Mouse (Mus musculus): ENCODE results near the gene Ldhd. TPM values are rescaled to one million over a fixed set of nuclear protein-coding genes. Genes with fewer than 3 reads are reported as not detected.
A peak's percentile ranks its signal among the peaks of the same experiment; 100 is the strongest.

Ldhd gene
- total RNA-seq, 1 experiment from 2014 or later, result not detected

GRCm38 (mm10) chr8:111631589-111631988 lies 1.4 kb upstream of the Ldhd start:
- no peak for ATAC-seq (ENCODE audit: extremely low read depth, insufficient number of reproducible peaks, low FRiP score, poor library complexity, severe bottlenecking)

DNA sequence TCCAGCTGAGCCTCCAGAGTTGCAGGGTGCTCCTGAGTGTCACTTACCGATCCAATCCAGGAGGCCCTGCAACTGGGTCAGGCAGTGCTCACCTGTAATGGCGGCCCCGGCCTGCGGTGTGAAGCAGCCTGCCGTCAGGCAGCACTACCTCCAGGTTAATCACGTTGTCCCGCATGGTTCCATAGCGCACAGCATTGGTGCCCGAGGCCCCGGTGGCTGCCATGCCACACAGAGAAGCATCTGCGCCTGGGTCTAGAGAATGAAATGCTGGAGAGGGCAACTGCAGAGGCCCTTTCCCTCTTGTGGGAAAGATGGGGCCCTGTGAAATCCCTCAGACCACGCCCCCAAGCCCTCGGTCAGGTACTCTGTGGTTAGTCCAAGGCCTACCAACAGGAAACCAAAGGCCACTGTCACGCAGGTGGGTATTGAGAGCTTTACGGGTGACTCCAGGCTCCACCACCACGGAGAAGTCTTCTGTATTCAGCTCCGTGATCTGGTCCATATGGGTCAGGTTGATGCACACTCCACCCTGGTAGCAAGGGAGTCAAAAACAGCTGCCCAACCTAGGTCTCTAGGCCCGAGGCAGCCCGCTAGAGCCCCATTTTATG lies 1.2 kb downstream of the Ldhd start:
- ATAC-seq (ENCODE audit: extremely low read depth, insufficient number of reproducible peaks, low FRiP score, poor library complexity, severe bottlenecking), result no peak

GRCm38 (mm10) chr8:111628401-111628800 lies 1.8 kb downstream of the Ldhd start:
- no peak for ATAC-seq (ENCODE audit: extremely low read depth, insufficient number of reproducible peaks, low FRiP score, poor library complexity, severe bottlenecking)

DNA sequence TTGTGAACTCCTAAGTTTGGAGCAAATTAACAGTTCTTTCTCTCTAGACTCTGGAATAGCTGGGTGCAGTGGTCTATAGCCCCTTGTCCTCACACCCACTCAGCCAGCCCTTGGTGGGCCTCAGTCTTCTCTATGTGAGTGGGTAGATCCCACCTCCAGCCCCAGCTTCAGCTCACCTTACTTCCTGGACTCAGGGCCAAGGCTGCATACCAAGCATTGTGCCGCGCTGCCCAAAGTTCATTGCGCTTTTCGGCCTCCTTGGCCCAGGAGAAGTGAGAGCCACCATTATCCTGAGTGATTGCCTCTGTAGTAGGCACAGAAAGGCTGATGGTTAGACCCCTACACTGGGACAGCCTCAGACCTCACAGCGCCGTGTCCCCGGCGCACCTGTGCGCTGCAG lies 2.3 kb downstream of the Ldhd start:
- no peak for ATAC-seq (ENCODE audit: extremely low read depth, insufficient number of reproducible peaks, low FRiP score, poor library complexity, severe bottlenecking)

- ATAC-seq (ENCODE audit: extremely low read depth, insufficient number of reproducible peaks, low FRiP score, poor library complexity, severe bottlenecking), result no peak
These were observed 3.2 kb downstream of the Ldhd start for GRCm38 (mm10) chr8:111626933-111627332.

- no peak for ATAC-seq (ENCODE audit: extremely low read depth, insufficient number of reproducible peaks, low FRiP score, poor library complexity, severe bottlenecking)
These were observed 3.7 kb downstream of the Ldhd start for GRCm38 (mm10) chr8:111626528-111626820.

- peak; percentile 73 for ATAC-seq (ENCODE audit: extremely low read depth, insufficient number of reproducible peaks, low FRiP score, poor library complexity, severe bottlenecking)
These were observed 4.3 kb downstream of the Ldhd start for GRCm38 (mm10) chr8:111625694-111626527.

GRCm38 (mm10) chr8:111624853-111625221 lies 5.3 kb downstream of the Ldhd start:
- ATAC-seq (ENCODE audit: extremely low read depth, insufficient number of reproducible peaks, low FRiP score, poor library complexity, severe bottlenecking), result no peak

DNA sequence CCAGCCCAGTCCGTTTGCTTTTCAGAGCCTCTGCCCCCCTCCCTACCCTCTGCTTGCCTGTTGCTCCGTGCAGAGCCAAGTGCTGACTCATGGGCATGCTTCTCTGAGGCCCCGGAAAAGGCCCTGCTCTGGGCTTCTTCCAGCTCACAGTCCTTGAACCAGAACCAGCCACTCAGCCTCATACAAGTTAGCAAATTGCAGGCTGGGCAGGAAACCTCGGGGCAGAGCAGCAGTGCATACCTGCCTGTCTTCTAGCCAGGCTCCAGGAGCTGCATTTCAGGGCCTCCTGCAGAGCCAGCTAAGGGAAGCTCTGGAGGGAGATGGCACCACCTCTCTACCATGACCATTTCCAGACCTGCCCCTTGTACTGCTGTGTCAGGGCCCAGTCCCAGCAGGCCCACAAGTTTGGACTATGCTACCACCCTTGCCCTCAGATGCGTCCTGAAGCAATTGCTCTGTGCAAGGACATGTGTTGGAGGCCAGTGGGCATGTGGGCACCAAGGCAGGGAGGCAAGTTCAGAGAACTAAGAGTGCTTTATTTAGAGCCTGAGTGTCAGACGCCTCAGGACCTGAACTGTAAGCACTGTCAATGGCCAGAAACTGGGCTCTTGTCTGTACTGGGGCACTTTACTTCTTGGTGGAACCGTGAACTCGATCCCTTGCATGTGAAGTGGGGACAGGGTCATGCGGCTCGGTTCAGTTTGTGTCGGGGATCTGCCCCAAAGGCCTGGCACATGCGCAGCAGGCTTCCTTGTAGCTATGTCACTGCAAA lies 5.9 kb downstream of the Ldhd start:
- ATAC-seq (ENCODE audit: extremely low read depth, insufficient number of reproducible peaks, low FRiP score, poor library complexity, severe bottlenecking), result no peak

DNA sequence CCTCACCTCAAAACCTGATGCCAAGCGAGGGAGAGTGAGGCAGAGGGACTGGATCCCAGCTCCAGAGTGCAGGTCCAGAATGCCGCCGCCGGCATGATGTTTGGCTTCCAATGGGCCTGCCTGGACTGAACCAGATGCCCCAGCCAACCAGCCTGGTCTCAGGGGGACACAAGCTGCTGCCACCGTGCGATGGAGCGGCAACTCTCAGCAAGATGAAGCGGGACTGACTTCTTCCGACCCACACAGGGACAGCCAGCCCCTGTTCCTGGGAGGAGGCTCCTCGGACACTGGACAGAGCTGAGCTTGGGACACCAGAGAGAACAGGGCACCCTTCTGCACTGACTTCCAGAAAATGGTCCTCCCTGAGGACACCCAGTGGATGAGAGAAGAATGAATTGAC lies 7.6 kb downstream of the Ldhd start:
- no peak for ATAC-seq (ENCODE audit: extremely low read depth, insufficient number of reproducible peaks, low FRiP score, poor library complexity, severe bottlenecking)

- no peak for ATAC-seq (ENCODE audit: extremely low read depth, insufficient number of reproducible peaks, low FRiP score, poor library complexity, severe bottlenecking)
These were observed 8.1 kb downstream of the Ldhd start for GRCm38 (mm10) chr8:111622104-111622503.

DNA sequence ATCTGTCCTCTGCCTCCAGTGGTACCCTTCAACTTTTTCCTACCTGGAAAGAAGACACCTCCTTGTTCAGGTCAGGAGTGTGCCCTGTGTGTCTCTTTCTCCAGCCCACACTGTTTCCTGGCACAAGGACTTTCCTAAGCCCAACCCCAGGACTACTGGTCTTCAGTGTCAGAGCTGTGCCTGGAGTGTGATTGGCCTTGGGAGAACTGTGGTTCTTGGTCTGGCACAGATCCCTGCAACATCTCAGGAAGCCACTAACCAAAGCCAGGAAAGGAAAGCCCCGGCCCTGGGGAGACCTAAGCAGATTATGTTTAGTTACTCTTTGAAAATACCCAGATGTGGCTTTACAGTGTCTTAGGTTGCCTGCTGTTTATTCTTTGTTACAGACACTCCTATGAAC lies 10.2 kb downstream of the Ldhd start:
- ATAC-seq (ENCODE audit: extremely low read depth, insufficient number of reproducible peaks, low FRiP score, poor library complexity, severe bottlenecking), result no peak

- no peak for ATAC-seq (ENCODE audit: extremely low read depth, insufficient number of reproducible peaks, low FRiP score, poor library complexity, severe bottlenecking)
These were observed 11.9 kb downstream of the Ldhd start for GRCm38 (mm10) chr8:111618273-111618672.

GRCm38 (mm10) chr8:111617812-111618211 lies 12.4 kb downstream of the Ldhd start:
- ATAC-seq (ENCODE audit: extremely low read depth, insufficient number of reproducible peaks, low FRiP score, poor library complexity, severe bottlenecking), result no peak

DNA sequence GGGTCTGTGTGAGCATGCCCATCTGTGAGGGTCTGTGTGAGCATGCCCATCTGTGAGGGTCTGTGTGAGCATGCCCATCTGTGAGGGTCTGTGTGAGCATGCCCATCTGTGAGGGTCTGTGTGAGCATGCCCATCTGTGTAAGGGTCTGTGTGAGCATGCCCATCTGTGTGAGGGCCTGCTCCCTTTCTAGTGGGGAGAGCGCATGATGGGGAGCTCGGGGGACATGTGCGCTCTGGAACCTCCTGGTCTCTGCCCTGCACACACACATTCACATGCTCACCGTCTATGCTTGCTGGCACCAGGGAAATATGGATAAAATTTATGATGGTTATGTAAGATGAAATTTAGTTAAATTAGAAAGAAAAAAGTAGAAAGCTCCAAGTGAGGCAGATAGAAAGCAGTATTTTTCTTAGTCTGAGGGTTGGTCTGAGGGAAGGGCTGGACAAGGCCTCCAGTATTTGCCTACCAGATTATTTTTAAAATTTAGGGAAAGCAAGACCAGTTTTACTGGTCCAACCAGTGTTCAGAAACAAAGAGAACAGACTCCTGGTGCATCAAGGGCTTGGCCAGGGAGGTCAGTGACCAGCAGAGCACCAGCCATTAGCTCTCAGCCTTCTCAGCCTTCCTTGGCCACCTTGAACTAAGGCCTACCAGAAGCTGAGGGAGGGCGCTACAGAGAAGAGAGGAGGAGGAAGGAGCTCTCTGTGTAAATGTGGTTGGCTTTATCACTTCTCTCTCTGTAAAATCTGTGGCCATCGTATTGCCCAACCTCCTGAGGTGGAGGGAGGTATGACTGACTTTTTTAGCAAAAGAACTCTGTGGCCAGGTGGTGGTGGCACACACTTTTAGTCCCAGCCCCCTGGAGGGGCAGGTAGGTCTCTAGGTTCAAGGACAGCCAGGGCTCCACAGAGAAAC lies 15.1 kb downstream of the Ldhd start:
- 0 out of 2 replicates have a peak, but pooled peaks have one; percentile 36 for ATAC-seq (ENCODE audit: extremely low read depth, insufficient number of reproducible peaks, low FRiP score, poor library complexity, severe bottlenecking)

GRCm38 (mm10) chr8:111613181-111613580 lies 17.0 kb downstream of the Ldhd start:
- ATAC-seq (ENCODE audit: extremely low read depth, insufficient number of reproducible peaks, low FRiP score, poor library complexity, severe bottlenecking), result no peak

- no peak for ATAC-seq (ENCODE audit: extremely low read depth, insufficient number of reproducible peaks, low FRiP score, poor library complexity, severe bottlenecking)
These were observed 22.8 kb downstream of the Ldhd start for GRCm38 (mm10) chr8:111607414-111607813.

DNA sequence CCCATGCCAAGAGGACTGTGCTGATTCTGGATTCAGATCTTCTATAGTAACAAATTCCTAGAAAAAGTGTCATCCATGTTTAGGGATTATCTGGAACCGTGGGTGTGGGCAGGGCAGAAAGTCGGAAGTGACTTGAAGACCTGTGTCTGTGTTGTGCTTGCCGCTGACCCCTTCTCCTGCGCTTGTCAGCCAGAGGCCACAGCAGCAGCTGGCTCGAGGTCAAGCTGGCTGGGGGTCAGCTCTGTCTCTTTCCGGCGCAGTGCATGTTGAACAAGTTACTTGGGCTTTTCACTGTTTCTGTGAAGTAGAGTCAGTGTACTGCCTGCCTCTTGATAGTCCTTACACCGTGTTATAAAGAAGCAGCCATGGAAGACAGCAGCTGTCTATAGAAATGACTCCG lies 23.2 kb downstream of the Ldhd start:
- no peak for ATAC-seq (ENCODE audit: extremely low read depth, insufficient number of reproducible peaks, low FRiP score, poor library complexity, severe bottlenecking)

DNA sequence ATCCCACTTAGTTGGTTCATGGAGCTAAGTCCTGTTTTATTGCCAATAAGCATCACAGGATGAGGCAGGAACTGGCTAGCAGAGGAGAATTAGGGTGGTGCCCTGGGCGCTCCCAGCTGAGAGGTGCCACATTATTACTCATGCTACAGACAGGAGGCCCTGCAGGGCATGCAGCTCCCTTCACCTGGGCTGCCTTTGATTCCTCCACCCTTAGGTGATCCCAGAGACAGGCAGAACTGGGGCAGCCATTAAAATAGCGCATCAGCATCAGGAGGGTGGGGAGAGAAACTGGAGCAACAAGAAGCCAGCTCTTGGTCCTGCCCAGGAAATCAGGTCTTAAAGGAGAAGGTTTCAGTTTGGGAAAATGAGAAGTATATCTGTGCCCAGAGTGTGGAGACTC lies 25.2 kb downstream of the Ldhd start:
- ATAC-seq (ENCODE audit: extremely low read depth, insufficient number of reproducible peaks, low FRiP score, poor library complexity, severe bottlenecking), result no peak

All from neutrophil, adult 5-6 weeks (primary cell).